Mouse (Mus musculus) heart, postnatal 0 days (tissue): ENCODE results near the gene Nfya.

Experiments used
- CTCF ChIP-seq: IDR thresholded peaks from 2 replicates; pipeline ENCODE4 v1.5.1; 2016; ENCODE audit warnings: antibody characterized with exemption, control low read depth, low read depth
- EP300 ChIP-seq: IDR thresholded peaks from 2 replicates; pipeline ENCODE4 v1.6.1; 2016; ENCODE audit warnings: antibody characterized with exemption, low read depth

DNA sequence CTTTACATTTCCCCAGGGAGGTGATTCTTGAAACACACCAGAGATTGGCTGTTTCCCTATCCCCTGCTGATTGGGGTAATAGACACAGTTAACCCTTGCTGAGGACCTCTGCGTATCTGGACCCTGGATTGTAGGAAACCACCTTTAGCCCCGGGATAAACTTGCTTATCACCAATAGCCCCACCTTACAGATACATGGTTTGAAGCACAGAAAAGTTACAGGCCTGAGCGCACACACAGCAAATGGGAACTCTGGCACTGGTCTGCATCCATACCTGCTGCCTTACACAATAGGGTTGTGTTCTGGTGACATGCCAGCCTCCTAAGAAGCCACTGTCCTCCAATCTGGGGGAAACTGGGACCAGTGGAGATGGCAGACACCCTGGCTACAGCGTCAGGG, 63.9 kb downstream of the Nfya start:
- no peak for TF ChIP-seq EP300
- no peak for TF ChIP-seq CTCF
